Mouse (Mus musculus) midbrain, embryonic 14.5 days (tissue): ENCODE measurements around the gene Asna1. TPM values are rescaled to one million over a fixed set of nuclear protein-coding genes. Genes with fewer than 3 reads are reported as not detected.

Experiments used
- ATAC-seq: fragments of 200-750 bp; cut with Nextera tagmentation; 2 replicates; pipeline ENCODE4 v1.8.0; 2017; ENCODE audit warnings: moderate number of reproducible peaks, moderate library complexity; ENCODE audit not compliant: low FRiP score, low TSS enrichment
- DNase-seq: peaks from one replicate; pipeline ENCODE4 v3.0.0-alpha.2; 2015
- H3K27ac ChIP-seq: fragments of 300-500 bp; sonication (generic); replicated peaks from 2 replicates; pipeline ENCODE4 v1.5.1; 2014; ENCODE audit warnings: mild to moderate bottlenecking, low read depth, low read length, moderate library complexity
- H3K27me3 ChIP-seq: fragments of 300-500 bp; sonication (generic); 2 replicates; pipeline ENCODE4 v1.6.1; 2014; ENCODE audit warnings: low read length, control low read depth, mixed read lengths; ENCODE audit not compliant: control insufficient read depth, insufficient read depth
- H3K36me3 ChIP-seq: fragments of 300-500 bp; sonication (generic); 2 replicates; pipeline ENCODE4 v1.6.1; 2014; ENCODE audit warnings: low read length, control low read depth; ENCODE audit not compliant: control insufficient read depth, insufficient read depth
- H3K4me1 ChIP-seq: fragments of 300-500 bp; sonication (generic); 2 replicates; pipeline ENCODE4 v1.6.1; 2014; ENCODE audit warnings: mild to moderate bottlenecking, antibody characterized with exemption, low read length, control low read depth; ENCODE audit not compliant: control insufficient read depth, insufficient read depth
- H3K4me2 ChIP-seq: fragments of 300-500 bp; sonication (generic); 2 replicates; pipeline ENCODE4 v1.6.1; 2014; ENCODE audit warnings: mild to moderate bottlenecking, low read length, moderate library complexity
- H3K4me3 ChIP-seq: fragments of 300-500 bp; sonication (generic); replicated peaks from 2 replicates; pipeline ENCODE4 v1.5.1; 2014; ENCODE audit warnings: low read depth, low read length
- H3K9ac ChIP-seq: fragments of 300-500 bp; sonication (generic); replicated peaks from 2 replicates; pipeline ENCODE4 v1.6.1; 2014; ENCODE audit warnings: mild to moderate bottlenecking, low read length, moderate library complexity
- H3K9me3 ChIP-seq: fragments of 300-500 bp; sonication (generic); 2 replicates; pipeline ENCODE4 v1.6.1; 2016; ENCODE audit warnings: low read length, control low read depth, mixed read lengths; ENCODE audit not compliant: control insufficient read depth
- WGBS: fragments of 180-500 bp; shearing (Covaris S2); extraction: QIAGEN DNeasy Blood & Tissue Kit; methylation state at CpG from one replicate; pipeline ENCODE4 v1.1.7; 2014; 5-methylcytosine and 5-hydroxymethylcytosine counted together
- polyA plus RNA-seq: library from polyadenylated mRNA; unstranded; fragments of >200 nt; fragmentation: Nextera tagmentation; extraction: Ambion mirVana; gene quantifications from 2 replicates; pipeline ENCODE4 v1.2.1, GENCODE M21; 2014

Asna1 gene
- polyA plus RNA-seq, 1 experiment from 2014 or later, result 130 TPM

- peak; percentile 88 for ATAC-seq
- Histone ChIP-seq H3K4me2 (peak within 1 kb of the TSS; percentile 93), H3K9ac (peak within 1 kb of the TSS; percentile 77), H3K27me3 (0 out of 2 replicates have a peak, but pooled peaks cover 13% of the 10 kb centered on the region), H3K9me3 (no peaks in the 10 kb centered on the region), H3K4me3 (peak within 1 kb of the TSS; percentile 62), H3K36me3 (peaks cover 6% of the 10 kb centered on the region; the same call in 1 of the 2 replicates), H3K27ac (peak within 1 kb of the TSS; percentile 79), H3K4me1 (peaks cover 16% of the 10 kb centered on the region)
- WGBS, result under 1% methylated on average over 28 of the region's 28 CpGs
- peak; percentile 98 for DNase-seq
Measured at GRCm38 (mm10) chr8:84990349-84990748, 34.7 kb downstream of the Asna1 start, which contains the start of gene Hook2. Hook2 (plus strand) TSS chr8:84990603.

GRCm38 (mm10) chr8:84989810-84990209, 35.3 kb downstream of the Asna1 start:
- WGBS, result under 1% methylated on average over 15 of the region's 15 CpGs
- 0 out of 2 replicates have a peak, but pooled peaks cover 10% of the 10 kb centered on the region for H3K27me3 ChIP-seq
- H3K36me3 ChIP-seq, result peaks cover 2% of the 10 kb centered on the region; the same call in 1 of the 2 replicates

GRCm38 (mm10) chr8:84989311-84989731, 35.8 kb downstream of the Asna1 start:
- H3K9ac ChIP-seq, result no peak overlapping the region
- ATAC-seq (no peak), DNase-seq (no peak)
- H3K4me1 ChIP-seq, result peaks cover 24% of the 10 kb centered on the region
- WGBS, result 8% methylated on average over 15 of the region's 15 CpGs
- peak overlapping the region; percentile 93 for H3K4me2 ChIP-seq
- H3K9me3 ChIP-seq, result no peaks in the 10 kb centered on the region
- H3K27me3 ChIP-seq, result 0 out of 2 replicates have a peak, but pooled peaks cover 9% of the 10 kb centered on the region
- H3K27ac ChIP-seq, result no peak overlapping the region
- H3K36me3 ChIP-seq, result no peaks in the 10 kb centered on the region
- no peak overlapping the region for H3K4me3 ChIP-seq

More at GRCm38 (mm10) chr8:84989810-84990209, 35.3 kb downstream of the Asna1 start:
- H3K9me3 ChIP-seq, result no peaks in the 10 kb centered on the region
- H3K4me3 ChIP-seq, result peak overlapping the region; percentile 62
- DNase-seq (peak; percentile 96), ATAC-seq (peak; percentile 49; the same call in 1 of the 2 replicates)
- H3K9ac ChIP-seq, result peak overlapping the region; percentile 61
- peak overlapping the region; percentile 93 for H3K4me2 ChIP-seq
- peaks cover 21% of the 10 kb centered on the region for H3K4me1 ChIP-seq
- H3K27ac ChIP-seq, result peak overlapping the region; percentile 79

GRCm38 (mm10) chr8:84987903-84988302, 37.2 kb downstream of the Asna1 start:
- H3K36me3 ChIP-seq, result no peaks in the 10 kb centered on the region
- H3K4me2 ChIP-seq, result no peak overlapping the region
- H3K4me3 ChIP-seq, result no peak overlapping the region
- H3K9ac ChIP-seq, result no peak overlapping the region
- no peaks in the 10 kb centered on the region for H3K9me3 ChIP-seq
- H3K27me3 ChIP-seq, result 0 out of 2 replicates have a peak, but pooled peaks cover 9% of the 10 kb centered on the region
- DNase-seq (no peak), ATAC-seq (no peak)
- no peak overlapping the region for H3K27ac ChIP-seq
- WGBS, result 67% methylated on average over 2 of the region's 2 CpGs
- H3K4me1 ChIP-seq, result peaks cover 24% of the 10 kb centered on the region

GRCm38 (mm10) chr8:84987388-84987787, 37.7 kb downstream of the Asna1 start:
- Histone ChIP-seq H3K27ac (no peak overlapping the region), H3K9me3 (no peaks in the 10 kb centered on the region), H3K4me3 (no peak overlapping the region), H3K4me2 (no peak overlapping the region), H3K9ac (no peak overlapping the region), H3K4me1 (peaks cover 24% of the 10 kb centered on the region), H3K27me3 (0 out of 2 replicates have a peak, but pooled peaks cover 9% of the 10 kb centered on the region), H3K36me3 (no peaks in the 10 kb centered on the region)
- ATAC-seq, result no peak
- DNase-seq, result no peak
- WGBS, result 82% methylated on average over 5 of the region's 5 CpGs

- Histone ChIP-seq H3K9ac (peak overlapping the region; percentile 50; the same call in 1 of the 2 replicates), H3K27me3 (0 out of 2 replicates have a peak, but pooled peaks cover 9% of the 10 kb centered on the region), H3K27ac (peak overlapping the region; percentile 49; the same call in 1 of the 2 replicates), H3K9me3 (no peaks in the 10 kb centered on the region), H3K4me2 (peak overlapping the region; percentile 99), H3K4me3 (peak overlapping the region; percentile 46), H3K4me1 (peaks cover 28% of the 10 kb centered on the region), H3K36me3 (no peaks in the 10 kb centered on the region)
- WGBS, result 35% methylated on average over 8 of the region's 8 CpGs
- DNase-seq (peak; percentile 49), ATAC-seq (no peak)
Measured at GRCm38 (mm10) chr8:84986379-84986945, 38.6 kb downstream of the Asna1 start.

GRCm38 (mm10) chr8:84985684-84986378, 39.2 kb downstream of the Asna1 start:
- H3K27me3 ChIP-seq, result 0 out of 2 replicates have a peak, but pooled peaks cover 9% of the 10 kb centered on the region
- under 1% methylated on average over 53 of the region's 53 CpGs for WGBS

GRCm38 (mm10) chr8:84985049-84985683, 39.9 kb downstream of the Asna1 start:
- Histone ChIP-seq H3K27ac (peak overlapping the region; percentile 49), H3K9ac (peak overlapping the region; percentile 50), H3K4me2 (peak overlapping the region; percentile 99), H3K4me1 (peaks cover 30% of the 10 kb centered on the region), H3K9me3 (no peaks in the 10 kb centered on the region), H3K36me3 (no peaks in the 10 kb centered on the region), H3K27me3 (0 out of 2 replicates have a peak, but pooled peaks cover 9% of the 10 kb centered on the region), H3K4me3 (peak overlapping the region; percentile 46)
- ATAC-seq (no peak), DNase-seq (no peak)
- WGBS, result under 1% methylated on average over 23 of the region's 23 CpGs

More at GRCm38 (mm10) chr8:84985684-84986378, 39.2 kb downstream of the Asna1 start:
- Histone ChIP-seq H3K27ac (peak overlapping the region; percentile 49), H3K9me3 (no peaks in the 10 kb centered on the region), H3K9ac (peak overlapping the region; percentile 50), H3K4me1 (peaks cover 27% of the 10 kb centered on the region), H3K4me3 (peak overlapping the region; percentile 46), H3K4me2 (peak overlapping the region; percentile 99), H3K36me3 (no peaks in the 10 kb centered on the region)
- DNase-seq (peak; percentile 89), ATAC-seq (peak; percentile 29; the same call in 1 of the 2 replicates)
